9 mouse cellular contexts compared by ENCODE assay signal in genomic region chr11:20331690-20332537, GRCm38 (mm10). TPM values are rescaled to one million over a fixed set of nuclear protein-coding genes. Genes with fewer than 3 reads are reported as not detected.
DNase-seq lines count a peak whose midpoint lies in the region; ATAC-seq and TF ChIP-seq lines count a peak whose summit lies in the region.
"Had no signal": no experiment of that assay in that cellular context is flagged by ENCODE, and none has a peak within 500 bp of the region (broad histone marks: within the 10 kb centered on the region; RNA-seq: fewer than 3 reads in every experiment).

No protein-coding gene starts in this region.

- no peaks in the 10 kb centered on the region for H3K27me3 ChIP-seq in thymus, adult 2 months (ENCODE audit: control insufficient read depth, insufficient read depth, low read length)
- no peaks in the 10 kb centered on the region for H3K27me3 ChIP-seq in intestine, embryonic 15.5 days (replicated peaks)

- no peak for TF ChIP-seq POLR2A in thymus, adult 2 months (IDR thresholded peaks at IDR 0.05; ENCODE audit: control insufficient read depth, extremely low read depth, insufficient read depth, low read length, poor library complexity)

- H3K36me3 ChIP-seq in thymus, adult 2 months (ENCODE audit: control insufficient read depth, insufficient read depth, low read length), result no peaks in the 10 kb centered on the region
- H3K36me3 ChIP-seq in intestine, embryonic 15.5 days, result no peaks in the 10 kb centered on the region

- 9% methylated on average over 61 of the region's 61 CpGs for WGBS in thymus, adult 2 months
- WGBS in intestine, embryonic 15.5 days, result 1% methylated on average over 61 of the region's 61 CpGs

- H3K4me3 ChIP-seq in thymus, adult 2 months (ENCODE audit: control insufficient read depth, insufficient read depth, low read length), result peak overlapping the region; percentile 49
- peak overlapping the region; percentile 74 for H3K4me3 ChIP-seq in intestine, embryonic 15.5 days (replicated peaks)

- no peaks in the 10 kb centered on the region for H3K9me3 ChIP-seq in intestine, embryonic 15.5 days

- DNase-seq in thymus, adult 2 months, result peak; percentile 35
- DNase-seq in thymus, postnatal 0 days (ENCODE audit: low spot score), result no peak
- DNase-seq in cerebellum, adult 9-10 months, result peak; percentile 49
- DNase-seq in frontal cortex, postnatal 36 days (ENCODE audit: low spot score in 2 of 2), result peak; percentile 59 to 67
- peak; percentile 37 for DNase-seq in left cerebral cortex, postnatal 4 days
- peak; percentile 45 for DNase-seq in mesoderm, embryonic 11.5 days (ENCODE audit: low read depth, low spot score)
- DNase-seq in spleen, postnatal 10 days (ENCODE audit: low spot score in 2 of 2), result peak; percentile 52

- H3K4me2 ChIP-seq in intestine, embryonic 15.5 days (replicated peaks), result peak overlapping the region; percentile 98

- peaks cover 15% of the 10 kb centered on the region for H3K4me1 ChIP-seq in thymus, adult 2 months (replicated peaks; ENCODE audit: control insufficient read depth, insufficient read depth, low read length)
- H3K4me1 ChIP-seq in intestine, embryonic 15.5 days (replicated peaks), result peaks cover 14% of the 10 kb centered on the region

- H3K9ac ChIP-seq in intestine, embryonic 15.5 days, result peak overlapping the region; percentile 77

- ATAC-seq in intestine, embryonic 15.5 days, result peak; percentile 25

- no peak overlapping the region for H3K27ac ChIP-seq in thymus, adult 2 months (ENCODE audit: control insufficient read depth, insufficient read depth, low read length)
- peak overlapping the region; percentile 84 for H3K27ac ChIP-seq in intestine, embryonic 15.5 days

- no peak for TF ChIP-seq CTCF in thymus, adult 2 months (IDR thresholded peaks at IDR 0.05; ENCODE audit: borderline replicate concordance, control insufficient read depth, extremely low read depth, insufficient read depth, low read length, poor library complexity)

- intact Hi-C loops in left cerebral cortex, postnatal 4 days (cut with DNase I), result loop anchor here (5.0 kb wide), 1 partner anchor 70 kb away; no protein-coding TSS in a partner anchor

RNA-seq across cellular contexts. Expression of gene Slc1a4, which starts 0.6 kb away (rescaled TPM):
- 4.7 and 4.8 TPM in 2 replicates for polyA plus RNA-seq in thymus, adult 2 months (2012; rRNA removed)
- 5.6 and 6.1 TPM in 2 replicates for polyA plus RNA-seq in thymus, postnatal 0 days (2015; fragmentation: Nextera tagmentation; extraction: Ambion mirVana)
- 12.5 and 13.1 TPM in 2 replicates for polyA plus RNA-seq in intestine, embryonic 15.5 days (2015; fragmentation: Nextera tagmentation; extraction: Ambion mirVana)
- total RNA-seq in left cerebral cortex, postnatal 4 days (2021), result 100 to 1,000 TPM in 1 of 2 experiments, 10 to 100 TPM in 1; 92.6 to 101 TPM
- total RNA-seq: neutrophil, adult 5-6 weeks had no signal
